Mouse (Mus musculus): ENCODE data around the gene Slc2a12. TPM values are rescaled to one million over a fixed set of nuclear protein-coding genes. Genes with fewer than 3 reads are reported as not detected.
A peak's percentile ranks its signal among the peaks of the same experiment; 100 is the strongest.

Slc2a12 gene
- polyA plus RNA-seq, 1 experiment: 0.01 TPM

DNA sequence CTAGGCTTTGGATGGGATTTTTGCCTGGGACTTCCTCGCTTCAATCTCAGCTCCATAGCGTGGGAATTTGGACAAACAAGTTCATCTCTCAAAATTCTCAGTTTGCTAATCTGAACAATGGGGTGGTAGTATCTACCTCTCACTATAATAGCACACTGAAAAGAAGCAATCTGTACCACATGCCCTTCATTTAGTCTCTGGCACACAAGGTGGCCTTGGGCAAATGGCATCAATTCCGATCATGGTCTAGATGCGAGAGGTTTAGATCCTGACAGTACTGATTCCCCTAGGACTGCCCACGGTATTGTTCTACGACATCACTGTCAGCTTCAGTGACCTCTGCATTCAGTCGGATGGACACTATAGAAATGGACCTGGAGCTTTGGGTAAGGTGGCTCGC, 29.4 kb downstream of the Slc2a12 start:
- Histone ChIP-seq H3K79me2 (ENCODE audit: control insufficient read depth, insufficient read depth) (no peaks in the 10 kb centered on the region), H3K36me3 (ENCODE audit: control insufficient read depth, insufficient read depth) (no peaks in the 10 kb centered on the region), H3K4me2 (ENCODE audit: low read depth) (no peak overlapping the region), H3ac (ENCODE audit: control insufficient read depth, insufficient read length) (no peak overlapping the region), H3K27me3 (ENCODE audit: control insufficient read depth, insufficient read depth, insufficient read length) (no peaks in the 10 kb centered on the region), H3K4me3 (no peak overlapping the region)
- TF ChIP-seq E2F4 (IDR thresholded peaks at IDR 0.05; ENCODE audit: insufficient read depth): no peak
- no peak for TF ChIP-seq SRF (IDR thresholded peaks at IDR 0.05; ENCODE audit: control insufficient read depth, insufficient read length, low read depth)
- TF ChIP-seq MYOD1 (IDR thresholded peaks at IDR 0.05; ENCODE audit: control insufficient read depth in 1 of 3, insufficient read length in 2 of 3, low read depth in 2 of 3): no peak
- TF ChIP-seq CEBPB (IDR thresholded peaks at IDR 0.05; ENCODE audit: insufficient read depth, poor library complexity, severe bottlenecking): no peak
- TF ChIP-seq TCF3 (IDR thresholded peaks at IDR 0.05; ENCODE audit: insufficient read length, low read depth): no peak
- no peak for TF ChIP-seq TCF12 (IDR thresholded peaks at IDR 0.05; ENCODE audit: insufficient read depth, poor library complexity, severe bottlenecking)
- TF ChIP-seq MAX (IDR thresholded peaks at IDR 0.05; ENCODE audit: low read depth): no peak
- TF ChIP-seq MYOG (IDR thresholded peaks at IDR 0.05; ENCODE audit: control insufficient read depth in 1 of 3, insufficient read depth in 1 of 3, insufficient read length in 2 of 3, low read depth in 2 of 3): no peak
- no peak for TF ChIP-seq POLR2A (IDR thresholded peaks at IDR 0.05; ENCODE audit: insufficient read length, low read depth)
- TF ChIP-seq USF1 (IDR thresholded peaks at IDR 0.05; ENCODE audit: low read depth): no peak
- TF ChIP-seq POLR2AphosphoS2 (IDR thresholded peaks at IDR 0.05; ENCODE audit: insufficient read length, low read depth): no peak
- TF ChIP-seq REST (IDR thresholded peaks at IDR 0.05; ENCODE audit: insufficient read depth, insufficient read length): no peak

DNA sequence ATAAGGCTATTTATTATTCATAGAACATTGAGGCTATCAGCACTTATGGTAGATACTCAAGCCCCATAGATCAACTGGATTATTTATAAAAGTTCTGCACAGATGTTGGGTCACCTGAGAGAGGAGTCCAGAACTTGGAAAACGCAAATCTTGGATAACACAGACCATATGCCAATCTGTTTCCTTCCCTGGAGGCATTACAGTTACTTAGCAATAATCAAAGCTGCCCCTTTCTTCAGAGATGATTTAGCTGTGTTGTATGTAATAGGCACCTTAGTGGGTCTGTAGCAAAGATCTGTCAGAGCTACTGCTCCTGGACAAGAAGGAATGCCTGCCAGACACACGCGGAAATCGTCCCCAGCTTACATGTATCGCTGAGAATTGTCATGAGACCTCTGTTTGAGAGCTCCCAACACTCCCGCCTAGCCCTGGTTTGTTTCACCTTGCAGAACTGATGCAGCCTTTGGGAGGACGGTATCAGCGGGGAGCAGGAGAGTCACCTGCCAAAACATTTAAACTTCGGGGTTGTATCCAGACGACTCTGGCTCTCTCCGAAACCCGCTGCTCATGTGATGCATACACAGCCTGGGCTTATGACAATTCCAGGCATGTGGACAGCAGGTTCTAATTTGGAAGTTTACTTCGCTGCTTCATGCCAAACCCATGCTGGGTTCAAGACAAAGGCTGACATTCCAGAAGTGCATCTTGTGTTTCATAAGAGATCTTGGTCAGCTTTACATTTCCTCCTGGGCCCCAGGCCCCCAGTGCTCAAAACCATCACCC, 31.2 kb downstream of the Slc2a12 start:
- Histone ChIP-seq H3K4me2 (ENCODE audit: low read depth) (no peak overlapping the region), H3ac (ENCODE audit: control insufficient read depth, insufficient read length) (no peak overlapping the region), H3K27me3 (ENCODE audit: control insufficient read depth, insufficient read depth, insufficient read length) (no peaks in the 10 kb centered on the region), H3K79me2 (ENCODE audit: control insufficient read depth, insufficient read depth) (no peaks in the 10 kb centered on the region), H3K4me3 (no peak overlapping the region), H3K36me3 (ENCODE audit: control insufficient read depth, insufficient read depth) (no peaks in the 10 kb centered on the region)
- TF ChIP-seq MYOD1 (IDR thresholded peaks at IDR 0.05; ENCODE audit: control insufficient read depth in 1 of 3, insufficient read length in 2 of 3, low read depth in 2 of 3): no peak
- no peak for TF ChIP-seq SRF (IDR thresholded peaks at IDR 0.05; ENCODE audit: control insufficient read depth, insufficient read length, low read depth)
- no peak for TF ChIP-seq CEBPB (IDR thresholded peaks at IDR 0.05; ENCODE audit: insufficient read depth, poor library complexity, severe bottlenecking)
- TF ChIP-seq USF1 (IDR thresholded peaks at IDR 0.05; ENCODE audit: low read depth): no peak
- no peak for TF ChIP-seq TCF12 (IDR thresholded peaks at IDR 0.05; ENCODE audit: insufficient read depth, poor library complexity, severe bottlenecking)

DNA sequence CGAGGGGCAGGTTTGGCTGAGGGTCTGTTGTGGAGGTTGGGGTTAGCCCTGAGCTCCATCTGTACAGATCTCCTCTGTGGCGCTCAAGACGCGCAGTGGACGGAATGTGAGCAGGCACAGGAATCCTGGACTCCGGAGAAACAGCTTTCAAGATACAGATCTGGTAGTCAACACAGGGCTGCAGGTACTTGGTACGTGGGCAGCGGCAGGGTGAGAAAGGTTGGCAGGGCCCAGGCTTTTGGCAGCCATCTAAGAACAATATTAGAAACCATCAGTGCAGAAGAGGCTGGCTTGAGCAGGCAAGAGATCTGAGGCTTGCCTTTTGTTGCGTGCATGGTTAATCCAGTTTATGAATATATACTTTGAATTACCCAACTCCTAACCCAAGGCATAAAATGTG, 51.4 kb downstream of the Slc2a12 start:
- H3K27me3 ChIP-seq (ENCODE audit: control insufficient read depth, insufficient read depth, insufficient read length): no peaks in the 10 kb centered on the region
- H3K79me2 ChIP-seq (ENCODE audit: control insufficient read depth, insufficient read depth): no peaks in the 10 kb centered on the region
- H3K36me3 ChIP-seq (ENCODE audit: control insufficient read depth, insufficient read depth): no peaks in the 10 kb centered on the region
- no peak overlapping the region for H3K4me2 ChIP-seq (ENCODE audit: low read depth)
- no peak overlapping the region for H3K4me3 ChIP-seq
- no peak overlapping the region for H3ac ChIP-seq (ENCODE audit: control insufficient read depth, insufficient read length)
- TF ChIP-seq CEBPB (IDR thresholded peaks at IDR 0.05; ENCODE audit: insufficient read depth, poor library complexity, severe bottlenecking): no peak

DNA sequence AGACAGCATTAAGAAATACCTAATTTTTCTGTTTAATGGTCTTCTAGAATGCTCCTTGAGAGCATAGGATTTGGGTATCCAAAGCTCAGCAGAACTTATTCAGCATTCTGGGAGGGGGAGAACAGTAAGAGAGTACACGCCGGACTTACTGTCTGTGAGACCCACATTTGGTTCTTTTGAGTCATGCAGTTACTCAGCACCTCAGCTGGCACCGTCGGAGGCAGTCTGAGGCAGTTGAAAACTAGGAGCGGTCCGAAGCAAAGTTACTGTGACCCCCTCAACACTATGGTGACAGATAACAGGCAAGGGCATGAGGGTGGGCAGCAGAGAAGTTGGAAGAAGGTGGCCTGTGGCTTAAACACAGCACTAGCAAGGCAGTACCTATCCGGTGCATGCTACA, 52.1 kb downstream of the Slc2a12 start:
- Histone ChIP-seq H3K79me2 (ENCODE audit: control insufficient read depth, insufficient read depth) (no peaks in the 10 kb centered on the region), H3K27me3 (ENCODE audit: control insufficient read depth, insufficient read depth, insufficient read length) (no peaks in the 10 kb centered on the region), H3K4me3 (no peak overlapping the region), H3K4me2 (ENCODE audit: low read depth) (no peak overlapping the region), H3ac (ENCODE audit: control insufficient read depth, insufficient read length) (no peak overlapping the region), H3K36me3 (ENCODE audit: control insufficient read depth, insufficient read depth) (no peaks in the 10 kb centered on the region)
- TF ChIP-seq MYOG (IDR thresholded peaks at IDR 0.05; ENCODE audit: control insufficient read depth in 1 of 3, insufficient read depth in 1 of 3, insufficient read length in 2 of 3, low read depth in 2 of 3): no peak

DNA sequence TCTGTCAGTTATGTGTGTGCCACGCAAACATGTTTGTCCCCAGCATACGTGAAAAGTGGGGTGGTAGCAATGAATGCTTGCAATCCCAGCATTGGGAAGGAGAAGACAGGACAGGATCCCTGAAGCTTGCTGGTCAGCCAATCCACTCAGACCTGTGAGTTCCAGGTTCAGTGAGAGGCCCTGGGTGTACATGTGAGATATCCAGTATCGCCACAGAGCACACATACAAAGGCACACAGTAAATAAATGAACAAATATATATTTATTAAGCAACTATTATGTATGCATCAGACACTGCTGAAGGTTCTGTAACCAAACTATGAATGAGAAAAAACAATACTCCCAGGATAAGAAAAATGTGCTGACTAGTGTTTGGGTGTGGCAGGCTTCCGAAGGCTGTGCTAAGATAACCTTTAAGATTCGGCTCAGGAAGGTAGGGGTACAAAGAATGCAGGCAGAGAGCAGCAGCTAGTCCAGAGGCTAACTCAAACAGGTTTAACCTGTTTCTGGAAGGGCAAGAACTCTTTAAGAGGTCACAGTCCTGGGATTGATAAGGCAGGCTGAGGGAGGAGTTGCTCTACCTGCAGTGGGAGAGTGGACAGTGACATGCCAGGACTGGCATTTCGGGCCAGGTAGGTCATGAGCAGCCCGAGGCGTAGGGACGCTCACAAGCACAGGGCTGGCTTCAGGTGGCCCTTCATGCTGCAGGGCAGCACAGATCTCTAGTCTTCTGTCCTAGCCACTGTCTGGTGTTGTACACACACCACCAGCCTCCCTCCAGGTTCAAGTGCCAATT, 53.5 kb downstream of the Slc2a12 start:
- TF ChIP-seq TCF12 (IDR thresholded peaks at IDR 0.05; ENCODE audit: insufficient read depth, poor library complexity, severe bottlenecking) (no peak), POLR2AphosphoS2 (IDR thresholded peaks at IDR 0.05; ENCODE audit: insufficient read length, low read depth) (peak; percentile 55)
- H3K4me3 ChIP-seq: no peak overlapping the region
- no peaks in the 10 kb centered on the region for H3K27me3 ChIP-seq (ENCODE audit: control insufficient read depth, insufficient read depth, insufficient read length)
- no peak overlapping the region for H3K4me2 ChIP-seq (ENCODE audit: low read depth)
- no peaks in the 10 kb centered on the region for H3K79me2 ChIP-seq (ENCODE audit: control insufficient read depth, insufficient read depth)
- peaks cover 2% of the 10 kb centered on the region for H3K36me3 ChIP-seq (ENCODE audit: control insufficient read depth, insufficient read depth)
- H3ac ChIP-seq (ENCODE audit: control insufficient read depth, insufficient read length): no peak overlapping the region
